Mouse (Mus musculus) thymus, adult 18-20 months (tissue): Measurements from ENCODE around the gene Tbc1d14.
A peak's percentile ranks its signal among the peaks of the same experiment; 100 is the strongest.

Experiments used
- DNase-seq, 2 experiments: peaks; one replicate each; pipeline ENCODE4 v3.0.0; 2022; ENCODE audit warnings: mixed read lengths in 2 of 2

Gene Tbc1d14

DNA sequence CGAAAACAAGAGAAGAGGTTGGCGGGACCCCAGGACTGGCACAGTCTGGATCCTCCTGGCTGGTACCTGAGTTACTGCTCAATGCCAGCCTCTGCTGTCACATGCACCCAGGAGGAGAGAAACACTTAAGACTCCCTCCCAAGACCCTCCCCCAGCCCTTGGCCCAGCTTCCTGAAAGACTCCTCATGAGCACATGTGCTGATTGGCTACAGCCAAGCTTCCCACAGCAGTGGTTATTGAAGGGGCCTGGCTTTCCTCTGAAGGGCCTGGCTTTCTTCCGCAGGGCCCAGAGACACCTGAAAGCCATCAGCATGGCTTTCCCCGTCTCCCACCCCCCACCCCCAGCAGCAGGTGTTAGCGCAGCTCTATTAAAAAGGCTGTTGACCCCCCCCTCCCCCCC is at the start of gene Tbc1d14:
TSS of gene Tbc1d14 (minus strand) at position 101 of the 400 bp plus-strand sequence.
- DNase-seq: no peak

- DNase-seq: no peak
These were observed 32.5 kb upstream of the Tbc1d14 start for GRCm38 (mm10) chr5:36625612-36626011.

- no peak for DNase-seq
These were observed 30.6 kb upstream of the Tbc1d14 start for GRCm38 (mm10) chr5:36623670-36624069.

DNA sequence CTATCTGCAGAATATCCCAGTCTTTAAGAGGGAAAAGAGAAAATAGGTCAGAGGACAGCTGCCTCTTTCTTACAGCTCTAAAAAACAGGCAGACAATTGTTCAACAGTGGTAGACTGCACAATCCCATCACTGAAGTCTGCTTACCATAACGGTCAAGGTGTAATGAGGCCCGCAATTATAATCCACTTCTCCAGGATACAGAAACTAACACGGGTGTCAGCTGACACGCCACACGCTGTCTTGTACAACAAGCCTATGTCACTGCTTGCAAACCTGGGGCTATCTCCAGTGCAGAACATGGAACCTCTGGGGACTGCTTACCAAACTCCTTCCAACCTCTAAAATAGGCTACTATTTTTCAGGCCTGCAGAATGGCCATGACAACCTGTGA is 28.0 kb upstream of the Tbc1d14 start:
- no peak for DNase-seq

DNA sequence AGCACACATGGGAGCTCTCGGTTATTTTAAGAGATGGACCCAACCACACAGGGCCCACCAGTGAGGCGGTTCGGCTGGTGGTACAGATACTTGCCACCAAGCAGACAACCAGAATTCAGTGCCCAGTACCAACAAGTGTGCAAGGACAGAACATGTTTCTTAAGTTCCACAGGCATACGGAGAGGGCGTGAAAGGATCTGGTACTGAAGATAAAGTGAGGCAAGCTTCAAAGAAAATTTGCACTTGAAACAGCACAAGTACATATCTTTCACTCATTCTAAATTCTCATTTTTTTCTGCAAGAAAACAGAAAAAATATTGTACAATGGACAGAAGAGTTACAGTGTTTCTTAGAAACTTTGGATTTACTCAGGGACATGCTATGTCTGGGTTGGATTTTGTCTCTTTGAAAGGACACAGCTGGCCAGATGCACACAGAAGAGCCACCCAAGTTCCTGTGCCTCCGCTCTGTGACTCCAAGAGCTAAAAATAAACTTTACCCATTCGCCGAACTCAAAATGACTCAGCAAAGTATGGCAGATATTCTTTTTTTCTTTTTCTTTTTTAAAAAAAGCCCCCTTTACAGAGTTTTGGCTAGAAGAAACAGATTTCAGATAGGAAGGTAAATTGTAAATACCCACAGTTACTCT is 27.5 kb upstream of the Tbc1d14 start:
- DNase-seq: no peak

- DNase-seq: no peak
These were observed 25.8 kb upstream of the Tbc1d14 start for GRCm38 (mm10) chr5:36618890-36619289.

DNA sequence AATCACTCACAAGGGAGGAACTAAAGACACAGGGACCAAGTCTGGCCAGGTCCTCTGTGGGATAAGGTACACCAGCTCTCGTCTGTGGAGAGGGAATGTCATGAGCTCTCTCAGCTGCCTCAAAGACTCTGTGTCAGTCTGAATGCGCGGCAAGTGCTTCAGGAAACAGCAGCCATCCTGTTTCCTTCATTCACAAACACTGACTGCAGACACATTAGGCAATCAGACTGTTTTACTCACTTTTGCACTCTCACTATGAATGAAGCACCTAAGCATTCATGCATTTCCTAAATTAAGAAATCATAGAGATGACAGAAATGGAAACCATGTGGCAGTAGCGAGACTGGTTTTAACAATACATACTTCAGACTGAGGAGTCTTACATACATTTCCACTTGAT is 25.3 kb upstream of the Tbc1d14 start:
- DNase-seq: no peak

- DNase-seq: no peak
These were observed 21.0 kb upstream of the Tbc1d14 start for GRCm38 (mm10) chr5:36614124-36614523.

GRCm38 (mm10) chr5:36608939-36609499 is 15.9 kb upstream of the Tbc1d14 start:
- no peak for DNase-seq

DNA sequence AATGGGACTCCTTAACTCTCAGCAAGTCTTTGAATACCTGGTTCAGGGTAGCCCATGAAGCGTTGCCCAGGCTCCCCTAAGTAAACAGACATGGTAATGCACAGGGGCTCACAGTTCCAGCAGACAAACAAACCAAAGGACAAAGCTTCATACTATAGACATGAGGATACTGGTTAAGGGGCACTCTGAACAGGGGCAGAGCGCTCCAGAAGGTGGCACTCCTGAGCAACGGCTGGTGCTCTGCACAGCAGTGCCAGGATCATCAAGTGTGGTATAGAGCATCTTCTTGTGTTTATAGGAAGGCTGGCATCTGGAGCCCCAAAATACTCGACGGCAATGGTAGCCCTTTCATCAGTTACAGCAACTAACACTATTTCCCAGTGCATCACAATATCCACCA is 10.0 kb upstream of the Tbc1d14 start:
- DNase-seq: no peak

GRCm38 (mm10) chr5:36602028-36602427 is 9.0 kb upstream of the Tbc1d14 start:
- no peak for DNase-seq

DNA sequence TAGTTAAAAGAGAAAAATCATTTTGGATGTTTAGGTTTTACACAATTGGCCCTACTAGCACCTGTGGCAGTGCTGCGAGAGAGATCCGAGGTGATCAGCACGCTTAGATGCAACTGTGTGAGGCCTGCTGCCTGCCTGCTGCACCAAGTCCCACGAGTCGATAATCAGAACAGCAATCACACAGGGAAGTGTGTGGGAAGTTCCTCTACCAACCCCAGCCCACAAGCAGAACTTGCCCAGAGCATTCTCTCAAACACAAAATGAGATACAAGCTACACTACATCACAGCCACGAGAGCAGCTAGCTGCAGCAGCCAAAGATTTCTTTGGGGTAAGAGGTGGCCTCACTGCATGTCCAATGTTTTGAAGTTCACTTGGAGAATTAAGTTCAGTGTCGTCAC is 8.4 kb upstream of the Tbc1d14 start:
- no peak for DNase-seq

GRCm38 (mm10) chr5:36598883-36599282 is 5.8 kb upstream of the Tbc1d14 start:
- no peak for DNase-seq

DNA sequence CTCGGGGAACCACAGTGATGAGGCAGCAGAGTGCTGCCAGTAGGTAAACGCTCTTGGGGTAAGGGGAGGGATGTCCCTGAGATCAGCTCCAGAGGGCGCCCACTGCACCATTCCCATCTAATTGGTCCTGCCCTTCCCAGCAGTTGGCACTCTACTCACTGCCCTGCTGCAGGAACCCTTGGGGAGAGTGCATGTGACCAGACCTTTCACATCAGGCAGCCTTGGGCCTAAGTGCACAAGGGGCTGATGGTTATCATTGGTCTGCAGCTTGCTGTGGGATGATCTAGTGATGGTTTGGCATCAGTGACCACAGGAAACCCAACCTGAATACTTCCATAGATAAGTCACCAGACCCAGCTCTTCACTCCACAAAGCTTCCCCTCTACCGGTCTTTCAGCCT is 4.6 kb upstream of the Tbc1d14 start:
- no peak for DNase-seq

GRCm38 (mm10) chr5:36596225-36596624 is 3.1 kb upstream of the Tbc1d14 start:
- DNase-seq: no peak

DNA sequence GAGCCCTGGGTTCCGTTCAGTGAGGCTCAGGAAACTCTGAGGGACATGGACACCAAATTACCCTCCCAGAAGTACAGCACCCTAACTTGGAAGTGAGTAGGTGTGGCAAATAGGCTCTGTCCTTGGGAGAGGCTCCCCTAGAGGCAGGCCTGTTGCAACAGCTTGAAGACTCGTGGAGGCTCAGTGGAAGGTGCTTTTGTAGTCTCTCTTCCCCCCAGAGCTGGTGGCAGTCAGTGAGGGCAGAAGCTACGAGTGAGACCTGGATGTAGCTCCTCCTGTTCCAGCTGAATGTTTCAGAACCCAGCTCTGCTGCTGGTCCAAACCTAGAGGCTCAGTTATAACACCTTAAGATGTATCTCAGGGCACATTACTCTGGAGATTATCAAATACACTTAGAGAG is 2.0 kb upstream of the Tbc1d14 start:
- DNase-seq: no peak

DNA sequence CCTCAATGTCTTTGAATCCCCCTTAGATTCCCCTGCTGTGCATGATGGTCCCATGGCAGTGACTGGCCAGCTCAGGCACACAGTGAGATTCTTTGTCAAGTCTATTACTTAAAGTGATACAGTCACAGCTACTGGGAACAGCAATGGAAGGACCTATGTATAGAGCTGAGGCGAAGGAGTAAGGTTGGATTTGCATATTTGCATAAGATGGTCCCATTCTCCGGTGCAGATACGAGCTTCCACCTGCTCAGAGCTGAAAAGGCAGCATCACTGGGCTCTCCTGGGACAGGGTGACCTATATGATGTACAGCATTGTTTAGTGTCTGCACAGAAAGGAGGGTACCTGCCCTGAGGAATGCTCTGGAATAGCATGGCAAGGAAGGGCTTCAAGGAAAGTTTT is 1.3 kb upstream of the Tbc1d14 start:
- no peak for DNase-seq

DNA sequence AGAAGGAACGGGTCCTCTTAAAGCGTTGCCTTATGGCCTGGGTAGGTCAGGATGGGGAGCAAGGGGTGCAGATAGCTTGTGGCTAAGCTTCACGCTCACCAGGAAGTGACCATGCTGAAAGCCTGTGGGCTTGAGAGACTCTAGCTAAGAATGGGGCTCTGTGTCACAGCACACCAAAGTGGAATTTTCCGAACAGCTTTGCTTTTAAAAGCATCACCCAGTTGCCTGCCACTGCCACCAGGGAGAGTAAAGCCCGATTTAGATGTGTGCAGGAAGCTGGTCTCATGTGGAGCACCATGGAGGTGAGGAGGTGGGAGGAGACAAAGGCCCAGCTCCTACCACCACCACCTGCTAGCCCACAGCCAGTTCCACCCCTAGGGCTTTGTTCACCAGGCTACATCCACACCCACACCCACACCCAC is 2.6 kb downstream of the Tbc1d14 start:
- DNase-seq: no peak

- no peak for DNase-seq
These were observed 8.8 kb downstream of the Tbc1d14 start for GRCm38 (mm10) chr5:36584299-36584698.

GRCm38 (mm10) chr5:36581924-36582642 is 11.0 kb downstream of the Tbc1d14 start:
- DNase-seq: peak; percentile 99 to 100

DNA sequence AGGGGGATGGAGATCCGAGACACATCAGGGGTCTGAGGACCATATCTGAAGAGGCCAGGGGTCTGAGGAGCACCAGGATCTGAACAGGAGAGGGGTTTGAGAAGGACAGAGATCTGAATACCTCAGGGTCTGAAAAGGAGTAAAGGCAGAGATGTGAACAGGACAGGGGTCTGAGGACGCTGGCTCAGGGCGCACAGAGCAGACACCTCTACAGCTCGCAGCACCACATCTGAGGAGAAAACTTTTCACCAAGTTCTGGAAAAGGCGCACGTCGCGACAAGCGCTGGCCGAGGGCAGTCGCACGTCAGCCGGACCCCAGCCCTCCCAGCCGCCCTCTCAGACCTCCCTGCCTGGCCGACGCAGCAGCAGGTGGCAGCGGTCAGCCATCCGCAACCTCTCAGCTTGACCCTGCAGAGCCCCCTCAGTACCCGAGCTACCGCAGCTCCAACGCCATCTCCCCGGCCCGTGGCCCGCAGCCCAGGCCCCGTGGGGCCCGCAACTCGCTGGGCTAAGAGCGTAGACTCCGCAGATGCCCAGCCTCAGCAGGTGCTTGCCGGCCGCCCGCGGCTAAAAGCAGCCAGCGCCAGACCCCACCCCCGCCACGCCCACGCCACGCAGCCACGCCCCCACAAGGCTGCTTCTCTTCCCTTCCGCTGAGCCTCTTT is 11.7 kb downstream of the Tbc1d14 start:
- no peak for DNase-seq

DNA sequence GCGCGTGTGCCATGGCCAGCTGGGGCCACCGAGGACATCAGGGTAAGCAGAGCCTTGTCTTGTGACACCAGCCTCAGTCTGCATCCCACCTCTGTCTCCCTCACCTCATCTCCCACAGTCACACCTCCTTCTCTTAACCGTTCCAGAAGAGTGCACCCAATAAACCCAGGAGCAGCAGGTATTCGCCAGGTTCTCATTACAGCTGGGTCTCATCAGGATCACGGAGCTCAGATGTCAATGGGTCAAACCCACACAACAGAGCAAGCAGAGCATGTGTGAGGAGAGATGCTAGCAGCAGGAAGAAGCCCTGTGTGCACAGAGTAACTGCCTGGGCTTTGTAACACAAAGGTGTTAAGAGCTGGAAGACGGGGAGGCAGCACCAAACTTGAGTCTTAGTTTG is 13.1 kb downstream of the Tbc1d14 start:
- DNase-seq: no peak

DNA sequence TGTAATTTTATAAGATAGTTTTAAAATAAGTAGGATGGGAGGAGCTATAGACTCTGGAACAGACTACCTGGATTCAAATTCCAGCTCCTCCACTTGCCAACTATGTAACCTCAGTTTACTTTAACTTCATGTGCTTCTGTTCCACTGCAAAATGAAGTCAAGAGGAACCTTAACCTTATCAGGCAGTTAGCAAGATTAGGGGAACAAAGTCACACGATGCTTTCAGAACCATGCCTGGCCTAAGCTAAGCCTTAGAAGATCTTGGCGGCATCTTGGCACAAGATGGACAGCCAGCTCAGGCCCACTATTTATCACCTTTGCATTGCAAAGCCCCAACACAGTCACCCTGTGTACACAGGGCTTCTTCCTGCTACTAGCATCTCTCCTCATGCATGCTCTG is 14.1 kb downstream of the Tbc1d14 start:
- no peak for DNase-seq

DNA sequence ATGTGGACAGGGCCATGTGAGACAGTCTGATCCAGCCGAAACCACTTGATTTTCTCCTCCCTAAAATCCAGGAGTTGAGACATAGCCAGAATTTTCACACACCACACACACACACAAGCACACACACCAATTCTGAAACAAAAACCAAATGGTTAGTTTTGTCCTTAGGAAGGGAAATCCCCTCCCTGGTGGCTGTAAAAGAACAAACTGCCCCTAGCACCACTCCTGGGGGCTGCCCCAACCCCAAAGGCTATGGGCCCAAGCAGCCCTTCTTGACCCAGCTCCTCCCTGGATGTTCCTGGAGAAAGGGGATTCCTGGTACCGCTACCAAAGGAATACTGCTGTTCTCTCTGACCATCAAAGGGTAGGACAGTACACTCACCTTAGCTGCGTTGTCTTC is 16.6 kb downstream of the Tbc1d14 start:
- DNase-seq: no peak
